Mouse (Mus musculus) midbrain, embryonic 13.5 days (tissue): ENCODE measurements around the gene Hist1h2ae. TPM values are rescaled to one million over a fixed set of nuclear protein-coding genes. Genes with fewer than 3 reads are reported as not detected.
"Not testable (repeated sequence)": the region's sequence is repeated elsewhere in the genome, so short reads cannot be mapped to it uniquely, and the experiment has no call there.

Experiments used
- ATAC-seq: fragments of 200-750 bp; cut with Nextera tagmentation; 2 replicates; pipeline ENCODE4 v1.8.0; 2017; ENCODE audit warnings: mild to moderate bottlenecking, moderate TSS enrichment, moderate library complexity
- H3K27ac ChIP-seq: fragments of 300-500 bp; sonication (generic); 2 replicates; pipeline ENCODE4 v1.5.1; 2015; ENCODE audit warnings: inconsistent platforms, mild to moderate bottlenecking, moderate library complexity
- H3K27me3 ChIP-seq: fragments of 300-500 bp; sonication (generic); 2 replicates; pipeline ENCODE4 v1.6.1; 2015; ENCODE audit warnings: mild to moderate bottlenecking, inconsistent platforms
- H3K36me3 ChIP-seq: fragments of 300-500 bp; sonication (generic); 2 replicates; pipeline ENCODE4 v1.6.1; 2015; ENCODE audit warnings: mild to moderate bottlenecking, inconsistent platforms
- H3K4me1 ChIP-seq: fragments of 300-500 bp; sonication (generic); replicated peaks from 2 replicates; pipeline ENCODE4 v1.6.1; 2015; ENCODE audit warnings: inconsistent platforms
- H3K4me2 ChIP-seq: fragments of 300-500 bp; sonication (generic); replicated peaks from 2 replicates; pipeline ENCODE4 v1.6.1; 2015; ENCODE audit warnings: moderate library complexity, mild to moderate bottlenecking, inconsistent platforms
- H3K4me3 ChIP-seq: fragments of 300-500 bp; sonication (generic); replicated peaks from 2 replicates; pipeline ENCODE4 v1.5.1; 2015; ENCODE audit warnings: mild to moderate bottlenecking, inconsistent platforms
- H3K9ac ChIP-seq: fragments of 300-500 bp; sonication (generic); replicated peaks from 2 replicates; pipeline ENCODE4 v1.6.1; 2015; ENCODE audit warnings: mild to moderate bottlenecking, inconsistent platforms
- H3K9me3 ChIP-seq: fragments of 300-500 bp; sonication (generic); 2 replicates; pipeline ENCODE4 v1.6.1; 2016; ENCODE audit warnings: mild to moderate bottlenecking, inconsistent platforms
- WGBS: fragments of 180-500 bp; shearing (Covaris S2); methylation state at CpG from one replicate; pipeline ENCODE4 v1.1.7; 2015; 5-methylcytosine and 5-hydroxymethylcytosine counted together
- polyA plus RNA-seq: library from polyadenylated mRNA; unstranded; fragments of >200 nt; fragmentation: Nextera tagmentation; extraction: Ambion mirVana; gene quantifications from 2 replicates; pipeline ENCODE4 v1.2.1, GENCODE M21; 2015

Hist1h2ae gene
- polyA plus RNA-seq, 1 experiment from 2014 or later, result 53.6 TPM

- H3K36me3 ChIP-seq, ATAC-seq, H3K4me1 ChIP-seq, H3K9me3 ChIP-seq, H3K27me3 ChIP-seq: not testable (repeated sequence)
- 2% methylated on average over 3 of the region's 3 CpGs for WGBS
- Histone ChIP-seq H3K4me2 (peak overlapping the region; percentile 72), H3K9ac (peak overlapping the region; percentile 65), H3K27ac (peak overlapping the region; percentile 82), H3K4me3 (peak overlapping the region; percentile 49)
These were observed 28.6 kb downstream of the Hist1h2ae start for GRCm38 (mm10) chr13:23542225-23542980.

GRCm38 (mm10) chr13:23541497-23541896 is 29.5 kb downstream of the Hist1h2ae start:
- no peaks in the 10 kb centered on the region for H3K36me3 ChIP-seq
- peaks cover 16% of the 10 kb centered on the region for H3K4me1 ChIP-seq
- WGBS, result 90% methylated on average over 3 of the region's 3 CpGs
- H3K4me3 ChIP-seq, result no peak overlapping the region
- H3K9me3 ChIP-seq, result no peaks in the 10 kb centered on the region
- ATAC-seq, result no peak
- H3K4me2 ChIP-seq, result no peak overlapping the region
- H3K27ac ChIP-seq, result no peak overlapping the region
- no peaks in the 10 kb centered on the region for H3K27me3 ChIP-seq
- H3K9ac ChIP-seq, result no peak overlapping the region

GRCm38 (mm10) chr13:23539821-23540220 is 31.2 kb downstream of the Hist1h2ae start:
- WGBS, result 70% methylated on average over 1 of the region's 1 CpGs
- not testable (repeated sequence) for ATAC-seq, H3K9ac ChIP-seq, H3K27ac ChIP-seq, H3K4me2 ChIP-seq, H3K4me3 ChIP-seq, H3K9me3 ChIP-seq, H3K36me3 ChIP-seq, H3K27me3 ChIP-seq
- peaks cover 25% of the 10 kb centered on the region for H3K4me1 ChIP-seq

- H3K4me1 ChIP-seq, result peaks cover 33% of the 10 kb centered on the region
These were observed 32.8 kb downstream of the Hist1h2ae start for GRCm38 (mm10) chr13:23538249-23538648.

GRCm38 (mm10) chr13:23537006-23537710 is 33.9 kb downstream of the Hist1h2ae start:
- Histone ChIP-seq H3K27ac (no peak overlapping the region), H3K27me3 (no peaks in the 10 kb centered on the region), H3K4me1 (peaks cover 38% of the 10 kb centered on the region), H3K9me3 (no peaks in the 10 kb centered on the region), H3K4me3 (no peak overlapping the region; the same call in 1 of the 2 replicates), H3K4me2 (peak overlapping the region; percentile 76), H3K9ac (no peak overlapping the region), H3K36me3 (no peaks in the 10 kb centered on the region)
- 79% methylated on average over 3 of the region's 3 CpGs for whole genome bisulfite sequencing
- ATAC-seq, result no peak

More at GRCm38 (mm10) chr13:23538249-23538648, 32.8 kb downstream of the Hist1h2ae start:
- H3K9me3 ChIP-seq, result no peaks in the 10 kb centered on the region
- H3K36me3 ChIP-seq, result no peaks in the 10 kb centered on the region
- H3K4me3 ChIP-seq, result no peak overlapping the region
- no peak overlapping the region for H3K9ac ChIP-seq
- ATAC-seq, result no peak
- H3K27me3 ChIP-seq, result no peaks in the 10 kb centered on the region
- no peak overlapping the region for H3K4me2 ChIP-seq
- no peak overlapping the region for H3K27ac ChIP-seq
- 75% methylated on average over 5 of the region's 5 CpGs for WGBS

GRCm38 (mm10) chr13:23536076-23536822 is 34.8 kb downstream of the Hist1h2ae start:
- Histone ChIP-seq H3K27me3 (no peaks in the 10 kb centered on the region), H3K9ac (peak overlapping the region; percentile 59), H3K4me2 (peak overlapping the region; percentile 76), H3K27ac (no peak overlapping the region), H3K36me3 (no peaks in the 10 kb centered on the region), H3K4me1 (peaks cover 42% of the 10 kb centered on the region), H3K9me3 (no peaks in the 10 kb centered on the region), H3K4me3 (peak overlapping the region; percentile 55)
- no peak for ATAC-seq
- WGBS, result 18% methylated on average over 7 of the region's 7 CpGs

GRCm38 (mm10) chr13:23535137-23536075 is 35.6 kb downstream of the Hist1h2ae start, which contains the start of gene Hist1h3g:
Gene Hist1h3g (plus strand): TSS chr13:23535422.
- peak within 1 kb of the TSS; percentile 72 for H3K27ac ChIP-seq
- peak; percentile 91 for ATAC-seq
- peaks cover 42% of the 10 kb centered on the region for H3K4me1 ChIP-seq
- not testable (repeated sequence) for H3K36me3 ChIP-seq, H3K9me3 ChIP-seq, H3K27me3 ChIP-seq
- peak within 1 kb of the TSS; percentile 59 for H3K9ac ChIP-seq
- peak within 1 kb of the TSS; percentile 55 for H3K4me3 ChIP-seq
- WGBS, result under 1% methylated on average over 48 of the region's 62 CpGs
- H3K4me2 ChIP-seq, result peak within 1 kb of the TSS; percentile 76

GRCm38 (mm10) chr13:23534368-23535131 is 36.5 kb downstream of the Hist1h2ae start:
- peak; percentile 0; the same call in 1 of the 2 replicates for ATAC-seq
- Histone ChIP-seq H3K27ac (peak overlapping the region; percentile 72), H3K4me2 (peak overlapping the region; percentile 76), H3K4me3 (peak overlapping the region; percentile 55), H3K9ac (peak overlapping the region; percentile 48), H3K36me3 (no peaks in the 10 kb centered on the region), H3K27me3 (no peaks in the 10 kb centered on the region), H3K9me3 (no peaks in the 10 kb centered on the region), H3K4me1 (peaks cover 47% of the 10 kb centered on the region)
- WGBS, result under 1% methylated on average over 15 of the region's 15 CpGs

GRCm38 (mm10) chr13:23533560-23534367 is 37.3 kb downstream of the Hist1h2ae start, which contains the start of gene Hist1h2af:
Gene Hist1h2af (plus strand): TSS chr13:23533906.
- peak within 1 kb of the TSS; percentile 76 for H3K4me2 ChIP-seq
- peak within 1 kb of the TSS; percentile 98 for H3K27ac ChIP-seq
- H3K9me3 ChIP-seq, H3K27me3 ChIP-seq, H3K36me3 ChIP-seq: not testable (repeated sequence)
- WGBS, result 0% methylated on average over 25 of the region's 53 CpGs
- peak within 1 kb of the TSS; percentile 55 for H3K4me3 ChIP-seq
- peak within 1 kb of the TSS; percentile 54 for H3K9ac ChIP-seq
- ATAC-seq, result peak; percentile 49; the same call in 1 of the 2 replicates
- peaks cover 53% of the 10 kb centered on the region for H3K4me1 ChIP-seq
